Mouse (Mus musculus) NIH3T3 (cell line): ENCODE measurements around the gene Smap1.
"Not testable (repeated sequence)": the region's sequence is repeated elsewhere in the genome, so short reads cannot be mapped to it uniquely, and the experiment has no call there.

Source experiments
- DNase-seq: peaks from one replicate; pipeline ENCODE4 v3.0.0-alpha.2; 2012; ENCODE audit warnings: low read depth

Smap1 gene

DNA sequence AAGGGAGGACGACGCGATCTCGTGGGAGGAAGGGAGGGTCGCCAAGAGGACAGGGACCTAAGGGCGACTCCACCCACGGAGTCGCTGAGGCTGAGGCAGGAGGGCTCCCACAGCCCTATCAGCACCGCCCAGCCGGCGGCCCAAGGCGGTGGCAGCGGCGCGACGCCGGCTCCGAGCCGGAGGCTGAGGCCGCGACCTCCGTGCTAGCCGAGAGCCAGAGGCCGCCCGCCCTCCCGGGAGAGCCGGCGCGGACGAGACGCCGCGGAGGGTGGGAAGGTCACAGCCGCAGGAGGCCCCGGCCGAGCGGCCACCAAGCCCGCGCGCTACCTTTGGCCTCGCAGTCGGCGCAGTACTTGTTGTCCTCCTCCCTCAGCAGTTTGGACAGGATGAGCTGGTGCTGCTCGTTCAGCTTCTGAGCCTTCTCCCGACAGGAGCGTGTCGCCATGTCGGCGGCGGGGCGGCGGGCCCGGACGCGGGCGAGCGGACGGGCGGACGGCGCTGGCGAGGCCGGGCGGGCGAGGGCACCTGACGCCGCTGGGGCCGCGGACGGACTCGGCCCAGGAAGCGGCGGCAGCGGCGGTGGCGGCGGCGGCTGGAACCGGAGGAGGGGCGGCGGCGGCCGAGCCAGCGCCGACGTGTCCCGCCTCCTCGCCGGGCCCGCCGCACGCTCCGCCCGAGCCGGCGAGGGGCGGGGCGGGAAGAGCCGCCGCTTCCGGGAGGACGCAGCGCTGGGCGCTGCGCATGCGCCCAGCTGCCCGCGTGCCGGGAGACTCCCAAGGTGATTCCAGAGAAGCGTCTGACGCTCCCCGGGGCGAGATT is at the start of gene Smap1:
TSS of gene Smap1 (minus strand) at position 607 of the 819 bp plus-strand sequence.
- DNase-seq = peak; percentile 95

DNA sequence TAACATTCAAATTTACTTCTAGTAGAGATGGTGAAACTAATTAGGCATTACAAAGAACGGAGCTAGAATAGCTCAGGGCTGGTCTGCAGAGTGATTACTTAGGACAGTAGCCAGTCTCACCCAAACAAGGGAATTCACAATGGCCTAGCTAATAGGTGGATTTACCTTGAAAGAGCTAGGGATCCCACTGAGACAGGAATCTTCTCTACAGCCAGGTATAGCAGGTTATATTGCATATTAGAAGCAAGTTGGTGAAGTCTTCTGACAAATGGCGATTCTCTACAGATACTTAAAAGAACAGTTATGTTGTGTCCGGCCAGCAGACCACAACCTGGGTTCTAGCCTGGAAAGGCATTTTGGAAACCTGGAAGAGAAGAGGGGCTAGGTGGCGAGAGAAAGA is 49.0 kb upstream of the Smap1 start:
- DNase-seq = not testable (repeated sequence)

DNA sequence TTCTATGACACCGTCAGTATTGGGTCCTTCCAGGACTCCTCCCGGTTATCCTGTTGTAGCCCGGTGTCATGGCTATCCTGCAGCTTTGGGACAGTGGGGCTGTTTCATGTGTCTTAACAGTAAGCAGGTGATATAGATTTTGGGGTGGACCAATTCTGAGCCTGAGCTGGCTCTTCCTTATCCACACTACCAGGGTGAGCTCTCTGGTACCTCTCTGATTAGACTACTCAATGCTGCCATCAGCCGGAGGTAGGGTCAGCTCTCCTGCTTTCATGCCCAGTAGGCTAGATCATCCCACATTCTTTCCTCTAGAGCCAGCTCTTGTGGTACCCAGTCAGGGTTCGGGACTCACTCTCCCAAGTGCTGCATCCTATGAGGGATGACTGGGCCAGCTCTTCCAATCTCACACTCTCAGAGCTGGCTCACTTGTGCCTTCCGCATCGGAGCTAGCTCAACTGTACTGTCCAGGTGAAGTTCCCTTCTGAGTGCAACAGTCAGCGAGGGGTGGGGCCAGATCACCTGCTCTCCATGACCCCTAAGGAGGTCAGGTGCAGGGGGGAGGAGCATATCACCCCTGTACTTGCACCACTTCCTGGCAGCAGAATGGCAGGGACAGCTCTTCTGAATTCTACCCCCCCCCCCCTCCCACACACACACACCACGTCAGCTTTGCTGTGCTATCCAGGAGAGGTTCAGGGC is 46.1 kb upstream of the Smap1 start:
- no peak for DNase-seq

DNA sequence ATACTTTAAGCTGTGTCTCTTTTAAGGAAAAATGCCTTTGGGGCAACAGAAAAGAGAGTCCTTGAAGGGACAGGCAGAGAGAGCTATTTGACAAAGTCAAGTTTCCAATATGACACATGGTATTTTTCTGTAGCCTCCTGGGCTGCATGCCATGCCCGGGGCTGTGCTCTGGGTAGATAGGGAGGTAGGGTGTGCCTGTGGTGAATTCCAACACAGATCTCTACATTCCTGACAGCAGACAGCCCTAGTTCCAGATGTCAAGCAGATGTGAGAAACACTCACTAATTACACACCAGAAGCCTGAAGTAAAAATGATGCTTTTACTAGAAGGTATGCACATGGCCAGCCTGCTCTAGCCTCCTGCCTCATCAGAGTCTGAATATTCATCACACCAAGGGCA is 44.1 kb upstream of the Smap1 start:
- peak; percentile 41 for DNase-seq

DNA sequence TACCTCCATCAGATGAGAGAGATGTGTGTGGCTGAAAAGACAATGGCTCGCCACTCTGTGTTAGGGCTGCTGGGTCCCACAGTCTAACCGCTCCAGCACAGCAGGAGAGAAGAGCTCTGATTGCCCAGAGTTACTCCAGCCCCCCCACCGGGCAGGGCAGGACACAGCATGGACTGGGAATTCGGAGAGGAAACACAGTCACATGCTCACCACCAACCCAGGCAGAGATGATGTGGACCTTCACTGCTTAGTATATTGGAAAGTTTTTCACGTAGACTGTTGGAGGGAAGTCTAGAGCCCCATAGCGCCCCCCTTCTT is 37.3 kb upstream of the Smap1 start:
- no peak for DNase-seq

DNA sequence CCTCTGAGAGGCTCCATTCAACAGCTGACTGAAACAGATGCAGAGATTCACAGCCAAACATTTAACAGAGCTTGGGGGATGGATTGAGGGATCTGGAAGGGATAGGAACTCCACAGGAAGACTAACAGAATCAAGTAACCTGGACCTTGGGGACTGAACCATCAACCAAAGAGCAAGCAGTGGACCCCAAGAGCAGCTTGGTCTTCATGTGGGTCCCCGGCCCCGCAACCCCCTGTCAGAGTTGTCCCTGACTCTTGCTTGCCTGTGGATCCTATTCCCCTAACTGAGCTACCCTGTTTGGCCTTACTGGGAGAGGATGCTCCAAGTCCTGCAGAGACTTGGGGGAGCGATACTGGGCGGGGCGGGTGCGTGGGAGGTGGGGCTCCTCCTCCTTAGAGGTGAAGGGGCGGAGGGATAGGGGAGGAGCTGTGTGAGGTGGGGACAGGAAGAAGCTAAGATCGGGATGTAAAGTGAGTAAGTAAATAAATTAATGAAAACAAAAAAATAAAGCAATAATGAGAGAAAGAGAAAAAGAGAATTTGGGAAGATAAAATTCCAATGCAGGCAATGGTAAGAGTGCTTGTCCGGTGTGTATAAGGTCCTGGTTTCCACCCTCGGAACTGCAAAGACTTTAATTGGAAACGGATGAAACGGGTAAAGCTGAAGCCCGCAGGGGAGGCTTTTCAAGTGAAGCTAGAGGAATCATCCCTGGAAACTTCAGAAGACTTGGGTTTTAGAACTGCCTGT is 36.7 kb upstream of the Smap1 start:
- DNase-seq = no peak

DNA sequence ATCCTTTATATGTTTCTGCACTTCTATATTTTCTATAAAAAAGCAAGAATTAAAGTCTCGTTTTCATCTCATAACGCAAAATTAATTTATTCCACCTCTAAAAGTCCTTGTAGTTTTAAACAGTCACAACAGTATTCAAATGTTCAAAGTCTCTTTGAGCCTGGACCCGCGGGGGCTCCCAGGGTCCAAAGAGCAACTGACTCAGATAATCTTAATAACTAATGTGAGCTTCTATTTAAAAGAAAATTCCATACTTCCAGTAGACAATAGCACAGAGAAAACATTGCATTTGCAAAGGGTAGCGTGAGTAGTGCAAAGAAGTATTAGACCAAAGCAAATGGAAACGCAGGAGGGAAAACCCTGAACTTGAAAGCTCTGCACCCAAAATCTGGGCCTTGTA is 36.0 kb upstream of the Smap1 start:
- DNase-seq = no peak

DNA sequence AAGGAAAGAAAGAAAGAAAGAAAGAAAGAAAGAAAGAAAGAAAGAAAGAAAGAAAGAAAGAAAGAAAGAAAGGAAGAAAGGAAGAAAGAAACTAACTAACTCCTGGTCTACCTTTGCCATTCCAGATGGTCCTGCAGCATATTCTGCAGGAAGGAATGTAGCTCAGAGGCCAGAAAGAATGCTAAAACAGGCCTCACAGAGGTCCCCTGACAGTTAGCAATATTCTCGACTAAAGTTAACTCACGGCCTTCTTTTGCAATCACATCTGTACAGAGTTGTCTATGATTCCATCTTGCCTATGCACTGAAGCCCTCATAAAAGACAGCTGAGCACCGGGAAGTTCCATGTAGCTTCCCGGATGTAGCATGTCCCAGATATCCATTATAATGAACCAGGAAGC is 33.4 kb upstream of the Smap1 start:
- DNase-seq = peak; percentile 23

DNA sequence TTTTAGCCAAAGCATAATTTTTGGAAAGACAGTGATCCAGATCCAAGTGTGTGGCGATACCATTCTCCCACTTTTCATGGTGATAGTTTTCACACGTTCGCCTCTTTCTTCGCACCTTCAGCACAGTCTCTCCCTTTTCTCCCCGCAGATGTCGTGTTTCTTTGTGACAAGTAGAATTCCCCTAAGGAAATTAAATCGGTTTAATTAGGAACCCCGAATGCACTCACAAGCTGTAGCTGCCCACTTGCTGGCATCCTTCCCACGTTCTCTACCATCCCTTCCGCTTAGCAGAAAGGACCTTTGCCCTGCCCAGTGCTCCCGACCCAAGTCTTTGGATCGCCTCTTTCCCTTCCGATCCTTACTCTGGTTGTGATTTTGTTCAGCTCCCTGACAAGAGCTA is 31.8 kb upstream of the Smap1 start:
- no peak for DNase-seq

DNA sequence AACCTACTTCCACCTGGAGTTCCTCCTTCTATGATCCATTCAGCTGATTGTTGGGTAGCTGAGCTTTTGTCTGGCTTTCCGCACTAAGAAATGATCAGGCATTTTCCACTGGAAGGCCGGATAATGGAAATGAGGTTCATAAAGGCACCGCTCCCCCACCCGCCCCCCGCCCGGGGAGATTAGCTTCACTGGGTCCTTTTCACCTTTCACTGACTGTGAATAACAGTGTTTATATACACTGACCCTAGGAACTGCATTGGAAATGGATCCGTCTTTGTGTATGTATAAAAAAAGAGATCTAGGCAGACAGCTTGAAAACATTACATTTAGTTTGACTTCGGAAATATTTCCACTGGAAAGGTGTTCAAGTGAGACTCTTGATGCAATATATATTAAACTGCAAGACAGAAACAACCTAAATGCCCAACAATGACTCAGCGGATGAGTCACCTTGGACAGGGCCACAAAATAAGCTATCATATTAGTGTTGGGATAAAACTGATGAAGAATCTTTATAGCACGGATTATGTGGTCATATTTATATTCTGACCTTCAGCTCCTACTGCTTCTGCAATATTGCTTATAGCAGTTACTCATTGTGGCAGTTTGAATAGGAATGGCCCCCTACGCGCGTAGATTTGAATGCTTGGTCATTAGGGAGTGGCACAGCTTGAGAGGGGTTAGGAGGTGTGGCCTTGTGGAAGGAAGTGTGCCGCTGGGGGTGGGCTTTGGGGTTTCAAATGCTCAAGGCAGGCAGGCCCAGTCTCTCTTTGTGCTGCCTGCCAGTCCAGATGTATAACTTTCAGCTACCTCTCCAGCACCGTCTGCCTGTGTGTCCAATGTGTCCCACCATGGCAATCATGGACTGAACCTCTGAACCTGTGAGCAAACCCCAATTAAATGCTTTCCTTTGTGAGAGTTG is 26.9 kb upstream of the Smap1 start:
- DNase-seq = peak; percentile 66

DNA sequence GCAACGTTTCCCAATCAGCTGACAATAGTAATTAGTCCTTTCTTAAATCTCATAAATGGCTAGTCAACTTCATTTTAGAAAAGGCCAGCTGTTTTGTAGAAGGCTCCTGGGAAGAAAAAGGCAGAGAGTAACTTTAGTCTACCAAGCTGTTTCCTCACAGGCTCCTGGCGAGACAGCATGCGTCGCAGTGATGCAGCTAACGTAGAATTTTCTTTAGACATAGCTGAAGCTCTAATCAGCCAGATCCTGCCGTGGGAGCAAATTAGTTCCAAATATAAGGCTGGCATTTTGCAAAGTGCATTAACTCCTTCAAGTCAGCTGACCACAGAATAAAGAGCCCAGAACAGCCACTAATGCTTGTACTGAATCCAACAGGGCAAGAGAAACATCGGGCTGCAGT is 26.2 kb upstream of the Smap1 start:
- DNase-seq = no peak

DNA sequence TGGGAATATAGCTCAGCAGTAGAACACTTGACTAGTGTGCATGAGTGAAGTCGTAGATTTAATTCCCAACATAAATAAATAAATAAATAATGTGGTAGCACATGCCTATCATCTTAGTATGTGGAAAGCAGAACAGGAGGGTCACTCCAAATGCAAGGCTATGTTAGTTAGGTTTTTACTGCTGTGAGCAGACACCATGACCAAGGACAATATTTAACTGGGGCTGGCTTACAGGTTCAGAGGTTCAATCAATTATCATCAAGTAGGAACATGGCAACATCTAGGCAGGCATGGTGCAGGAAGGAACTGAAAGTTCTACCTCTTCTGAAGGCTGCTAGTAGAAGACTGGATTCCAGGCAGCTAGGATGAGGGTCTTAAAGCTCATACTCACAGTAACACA is 22.0 kb upstream of the Smap1 start:
- no peak for DNase-seq

DNA sequence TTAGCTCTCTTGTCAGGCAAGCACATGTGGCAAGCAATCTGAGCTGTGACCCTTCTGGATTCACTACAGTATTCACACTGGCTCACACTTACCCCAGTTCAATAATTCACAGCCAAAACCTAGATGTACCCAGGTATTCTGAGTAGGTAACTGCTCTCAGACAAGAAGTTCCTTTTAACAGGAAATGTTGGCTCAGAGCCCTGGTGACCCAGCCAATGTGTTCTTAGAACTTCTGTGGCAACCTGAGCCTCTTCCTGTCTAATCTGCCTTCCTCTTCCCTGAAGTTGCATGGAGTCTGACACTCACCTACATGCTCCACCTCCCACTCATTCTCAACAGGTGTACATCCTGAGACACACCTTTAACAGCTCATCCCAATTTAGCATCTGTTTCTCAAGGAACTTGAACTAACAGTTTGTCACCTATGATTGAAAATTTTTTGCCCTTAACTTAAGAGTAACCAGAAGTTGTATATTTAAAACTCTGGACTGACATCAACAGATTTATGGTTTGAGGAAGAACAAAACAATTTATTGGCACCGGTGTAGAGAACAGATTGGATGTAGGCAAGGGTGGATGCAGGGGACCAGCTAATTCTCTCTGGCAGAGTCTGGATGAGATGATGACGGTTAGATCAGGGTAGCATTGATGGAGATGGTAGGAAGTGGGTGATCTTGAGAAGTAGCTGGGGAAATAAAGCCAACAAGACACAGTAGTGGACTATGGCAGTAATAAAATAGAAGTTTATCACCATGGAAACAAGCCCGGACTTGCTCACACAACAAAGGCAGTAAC is 21.2 kb upstream of the Smap1 start:
- DNase-seq = no peak

DNA sequence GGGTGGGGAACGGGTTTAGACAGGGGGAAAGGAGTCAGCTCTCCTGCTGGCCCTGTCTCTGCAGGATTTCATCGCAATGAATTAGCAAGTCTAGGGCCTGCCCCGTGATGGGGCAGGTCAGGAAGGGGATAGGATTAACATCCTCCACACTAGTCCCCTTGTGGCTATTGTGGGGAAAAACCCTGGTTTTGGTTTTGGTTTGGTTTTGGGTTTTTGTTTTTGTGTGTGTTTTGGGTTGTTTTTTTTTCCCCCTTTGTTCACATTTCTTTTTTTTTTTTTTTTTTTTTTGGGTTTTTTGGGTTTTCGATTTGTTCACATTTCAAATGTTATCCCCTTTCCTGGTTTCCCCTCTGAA is 13.3 kb upstream of the Smap1 start:
- peak; percentile 20 for DNase-seq

DNA sequence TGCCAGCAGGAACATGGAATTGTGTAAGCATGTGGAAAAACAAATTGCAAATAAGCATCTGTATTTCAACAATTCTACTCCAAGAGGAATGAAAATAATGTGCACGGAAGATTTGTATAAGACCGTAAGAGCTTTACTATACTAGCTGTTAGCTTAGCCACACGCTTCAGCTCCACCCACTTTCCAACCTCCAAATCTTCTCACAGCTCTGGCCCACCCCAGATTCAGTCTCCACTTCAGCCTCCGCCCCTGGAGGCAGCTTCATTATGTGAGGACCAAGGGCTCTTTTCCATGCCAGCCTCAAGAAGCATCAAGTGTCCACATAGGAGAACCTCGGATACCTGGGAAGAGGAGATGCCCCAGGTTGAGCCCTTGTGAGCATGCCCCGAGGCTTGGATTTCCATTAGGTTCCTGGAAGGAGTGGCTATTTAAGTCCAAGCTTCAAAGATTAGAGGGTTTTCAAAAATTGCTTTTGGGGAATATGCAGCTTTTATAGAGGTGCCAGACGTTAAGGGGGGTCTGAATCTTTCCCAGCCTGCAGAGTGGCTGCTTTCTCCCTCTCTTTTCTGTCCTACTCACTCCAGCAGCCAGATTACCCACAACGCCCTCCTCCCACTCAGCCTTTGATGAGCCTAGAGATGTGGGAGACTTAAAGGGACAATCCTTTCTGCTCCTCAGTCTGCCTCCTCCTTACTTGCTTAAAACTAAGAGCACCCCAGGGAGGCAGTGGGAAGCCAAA is 12.7 kb upstream of the Smap1 start:
- DNase-seq = no peak

DNA sequence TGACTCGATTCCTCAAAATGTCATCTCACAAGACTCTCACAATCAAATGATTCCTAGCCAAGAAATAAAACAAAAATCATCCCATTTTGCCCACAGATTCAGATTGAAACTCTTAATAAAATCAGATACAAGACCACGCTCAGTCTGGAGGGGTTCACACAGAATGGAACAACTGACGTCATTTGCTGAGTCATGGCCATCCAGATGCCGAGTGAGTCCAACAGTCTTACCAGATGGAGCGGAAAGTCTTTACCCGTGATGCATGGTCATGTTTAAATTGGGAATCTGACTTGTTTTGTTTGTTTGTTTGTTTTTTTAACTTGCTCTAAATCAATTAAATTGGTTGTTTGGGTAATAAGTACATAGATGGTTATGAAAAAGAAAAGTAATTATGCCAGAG is 7.3 kb upstream of the Smap1 start:
- DNase-seq = peak; percentile 55

DNA sequence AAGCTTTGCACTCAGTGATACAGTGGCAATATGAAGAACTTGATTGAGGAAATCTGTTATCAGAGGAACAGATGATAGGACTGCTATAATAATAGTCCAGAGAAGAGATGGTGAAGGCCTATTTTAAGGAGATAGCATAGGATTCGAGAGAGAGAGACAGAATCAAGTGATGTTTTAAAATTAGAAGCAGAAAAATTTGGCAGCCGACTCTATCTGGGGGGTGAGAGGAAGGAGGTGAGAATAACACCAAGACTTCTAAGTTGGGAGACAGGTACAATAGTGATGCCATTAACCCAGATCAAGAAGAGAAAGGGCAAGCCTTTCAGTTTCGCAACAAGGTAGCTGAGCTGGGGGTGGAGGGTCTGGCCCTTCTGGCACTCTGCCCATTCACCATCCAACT is 6.3 kb upstream of the Smap1 start:
- no peak for DNase-seq

DNA sequence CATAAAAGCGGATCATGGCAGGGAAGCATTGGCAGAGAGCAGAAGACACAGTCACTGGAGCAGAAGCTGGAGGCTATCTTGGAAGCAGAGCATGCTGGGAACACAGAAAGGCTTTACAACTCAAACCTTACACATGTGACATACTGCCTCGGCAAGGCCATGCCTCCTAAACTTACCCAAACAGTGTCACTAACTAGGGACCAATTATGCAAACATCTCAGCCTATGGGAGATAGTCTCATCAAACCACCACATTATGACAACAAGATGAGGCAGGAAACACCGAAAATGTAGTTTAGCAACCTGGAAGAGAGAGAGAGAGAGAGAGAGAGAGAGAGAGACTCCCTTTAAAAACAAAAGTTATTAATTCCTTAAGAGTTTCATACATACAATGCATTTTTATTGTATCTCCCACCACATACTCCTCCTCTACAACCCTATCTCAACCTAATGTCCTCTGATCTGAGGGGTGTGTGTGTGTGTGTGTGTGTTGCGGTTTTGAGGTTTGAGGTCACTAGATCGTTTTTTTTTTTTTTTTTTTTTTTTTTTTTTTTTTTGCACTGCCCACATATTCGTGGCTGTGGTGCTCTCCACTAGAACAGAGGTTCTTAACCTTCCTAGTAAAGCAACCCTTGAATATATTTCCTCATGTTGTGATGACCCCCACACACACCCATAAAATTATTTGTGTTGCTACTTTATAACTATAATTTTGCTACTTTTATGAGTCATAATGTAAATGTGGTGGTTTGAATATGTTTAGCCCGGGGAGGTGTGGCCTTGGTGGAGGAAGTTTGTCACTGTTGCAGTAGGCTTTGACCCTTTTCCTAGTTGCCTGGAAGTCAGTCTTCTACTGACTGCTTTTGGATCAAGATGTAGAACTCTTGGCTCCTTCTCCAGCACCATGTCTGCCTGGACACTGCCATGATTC is 1.9 kb upstream of the Smap1 start:
- DNase-seq = no peak

DNA sequence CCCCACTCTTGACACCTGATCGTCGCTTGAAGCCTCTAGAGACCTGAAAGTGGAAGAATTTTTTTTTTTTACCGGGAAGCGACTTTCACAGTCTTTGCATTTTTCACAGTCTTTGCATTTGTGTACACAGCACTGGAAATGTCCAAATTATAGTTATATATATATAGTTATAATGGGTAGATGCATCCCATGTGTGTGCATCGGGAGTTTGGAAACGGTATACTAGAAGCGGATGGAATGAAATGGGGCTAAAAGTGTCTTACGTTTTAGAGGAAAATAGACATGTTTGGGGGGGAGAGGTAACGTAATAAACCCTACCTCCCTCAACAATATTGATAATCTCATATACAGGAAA is 390 bp upstream of the Smap1 start:
- DNase-seq = no peak

DNA sequence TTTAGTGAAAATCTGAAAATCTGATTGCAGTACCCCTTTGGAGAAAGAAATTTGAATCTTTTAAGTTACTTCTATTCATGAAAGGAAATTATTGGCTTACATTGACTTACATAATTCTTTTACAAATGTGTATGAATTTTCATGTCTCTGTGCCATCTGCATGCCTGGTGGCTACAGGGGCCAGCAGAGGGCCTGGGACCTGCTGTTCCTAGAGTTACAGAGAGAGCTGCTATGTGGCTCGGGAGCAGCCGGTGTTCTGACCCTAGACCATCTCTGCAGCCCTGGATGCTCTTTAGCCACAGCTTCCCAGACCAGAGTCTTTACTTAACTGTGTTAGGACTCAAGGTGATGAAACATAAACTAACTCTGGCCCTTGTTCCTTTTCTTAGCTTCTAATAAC is 1.8 kb downstream of the Smap1 start:
- DNase-seq = peak; percentile 25
